Mouse (Mus musculus): ENCODE measurements around the gene Atg7. TPM values are rescaled to one million over a fixed set of nuclear protein-coding genes. Genes with fewer than 3 reads are reported as not detected.

Gene Atg7
- polyA plus RNA-seq, 1 experiment = 16.0 TPM

- TF ChIP-seq CTCF (IDR thresholded peaks at IDR 0.05; ENCODE audit: extremely low read depth, insufficient read length, insufficient replicate concordance, low read depth, low read length) (no peak), POLR2A (IDR thresholded peaks at IDR 0.05; ENCODE audit: low read depth, low read length) (no peak)
- Histone ChIP-seq H3K27ac (ENCODE audit: insufficient read depth, low read depth, low read length) (no peak overlapping the region), H3K27me3 (ENCODE audit: control insufficient read depth, insufficient read depth, low read length) (no peaks in the 10 kb centered on the region), H3K36me3 (ENCODE audit: control insufficient read depth, insufficient read depth, low read length) (peaks cover 2% of the 10 kb centered on the region; the same call in 1 of the 2 replicates), H3K4me1 (ENCODE audit: control insufficient read depth, insufficient read depth, insufficient read length, low read length) (peaks cover 22% of the 10 kb centered on the region), H3K4me3 (ENCODE audit: low read depth, low read length) (no peak overlapping the region)
- WGBS = 86% methylated on average over 4 of the region's 4 CpGs
These were observed 256.1 kb downstream of the Atg7 start for GRCm38 (mm10) chr6:114898949-114899348.

- peaks cover 2% of the 10 kb centered on the region; the same call in 1 of the 2 replicates for H3K36me3 ChIP-seq (ENCODE audit: control insufficient read depth, insufficient read depth, low read length)
- 60% methylated on average over 7 of the region's 7 CpGs for WGBS
- H3K27me3 ChIP-seq (ENCODE audit: control insufficient read depth, insufficient read depth, low read length) = no peaks in the 10 kb centered on the region
- TF ChIP-seq CTCF (IDR thresholded peaks at IDR 0.05; ENCODE audit: extremely low read depth, insufficient read length, insufficient replicate concordance, low read depth, low read length) = no peak
- TF ChIP-seq POLR2A (IDR thresholded peaks at IDR 0.05; ENCODE audit: low read depth, low read length) = no peak
- no peak overlapping the region for H3K4me3 ChIP-seq (ENCODE audit: low read depth, low read length)
- H3K27ac ChIP-seq (ENCODE audit: insufficient read depth, low read depth, low read length) = no peak overlapping the region
- peaks cover 22% of the 10 kb centered on the region for H3K4me1 ChIP-seq (ENCODE audit: control insufficient read depth, insufficient read depth, insufficient read length, low read length)
These were observed 256.8 kb downstream of the Atg7 start for GRCm38 (mm10) chr6:114899652-114900051.

- no peak overlapping the region for H3K27ac ChIP-seq (ENCODE audit: insufficient read depth, low read depth, low read length)
- H3K27me3 ChIP-seq (ENCODE audit: control insufficient read depth, insufficient read depth, low read length) = no peaks in the 10 kb centered on the region
- no peak overlapping the region for H3K4me3 ChIP-seq (ENCODE audit: low read depth, low read length)
- 85% methylated on average over 10 of the region's 10 CpGs for WGBS
- TF ChIP-seq CTCF (IDR thresholded peaks at IDR 0.05; ENCODE audit: extremely low read depth, insufficient read length, insufficient replicate concordance, low read depth, low read length) = no peak
- no peak for TF ChIP-seq POLR2A (IDR thresholded peaks at IDR 0.05; ENCODE audit: low read depth, low read length)
- H3K4me1 ChIP-seq (ENCODE audit: control insufficient read depth, insufficient read depth, insufficient read length, low read length) = peaks cover 22% of the 10 kb centered on the region
- H3K36me3 ChIP-seq (ENCODE audit: control insufficient read depth, insufficient read depth, low read length) = peaks cover 2% of the 10 kb centered on the region; the same call in 1 of the 2 replicates
These were observed 257.3 kb downstream of the Atg7 start for GRCm38 (mm10) chr6:114900194-114900593.

GRCm38 (mm10) chr6:114901321-114901824 lies 258.5 kb downstream of the Atg7 start:
- peaks cover 2% of the 10 kb centered on the region; the same call in 1 of the 2 replicates for H3K36me3 ChIP-seq (ENCODE audit: control insufficient read depth, insufficient read depth, low read length)
- WGBS = 10% methylated on average over 12 of the region's 12 CpGs

GRCm38 (mm10) chr6:114901921-114902320 lies 259.0 kb downstream of the Atg7 start:
- Histone ChIP-seq H3K36me3 (ENCODE audit: control insufficient read depth, insufficient read depth, low read length) (peaks cover 2% of the 10 kb centered on the region; the same call in 1 of the 2 replicates), H3K27ac (ENCODE audit: insufficient read depth, low read depth, low read length) (no peak overlapping the region), H3K4me1 (ENCODE audit: control insufficient read depth, insufficient read depth, insufficient read length, low read length) (peaks cover 22% of the 10 kb centered on the region), H3K4me3 (ENCODE audit: low read depth, low read length) (no peak overlapping the region), H3K27me3 (ENCODE audit: control insufficient read depth, insufficient read depth, low read length) (no peaks in the 10 kb centered on the region)
- 38% methylated on average over 4 of the region's 4 CpGs for WGBS
- no peak for TF ChIP-seq POLR2A (IDR thresholded peaks at IDR 0.05; ENCODE audit: low read depth, low read length)

More at GRCm38 (mm10) chr6:114901321-114901824, 258.5 kb downstream of the Atg7 start:
- Histone ChIP-seq H3K4me1 (ENCODE audit: control insufficient read depth, insufficient read depth, insufficient read length, low read length) (peaks cover 22% of the 10 kb centered on the region), H3K4me3 (ENCODE audit: low read depth, low read length) (no peak overlapping the region), H3K27ac (ENCODE audit: insufficient read depth, low read depth, low read length) (no peak overlapping the region), H3K27me3 (ENCODE audit: control insufficient read depth, insufficient read depth, low read length) (no peaks in the 10 kb centered on the region)
- no peak for TF ChIP-seq CTCF (IDR thresholded peaks at IDR 0.05; ENCODE audit: extremely low read depth, insufficient read length, insufficient replicate concordance, low read depth, low read length)
- TF ChIP-seq POLR2A (IDR thresholded peaks at IDR 0.05; ENCODE audit: low read depth, low read length) = no peak

GRCm38 (mm10) chr6:114904233-114904632 lies 261.3 kb downstream of the Atg7 start:
- Histone ChIP-seq H3K4me1 (ENCODE audit: control insufficient read depth, insufficient read depth, insufficient read length, low read length) (peaks cover 22% of the 10 kb centered on the region), H3K4me3 (ENCODE audit: low read depth, low read length) (no peak overlapping the region), H3K27me3 (ENCODE audit: control insufficient read depth, insufficient read depth, low read length) (no peaks in the 10 kb centered on the region), H3K27ac (ENCODE audit: insufficient read depth, low read depth, low read length) (no peak overlapping the region), H3K36me3 (ENCODE audit: control insufficient read depth, insufficient read depth, low read length) (0 out of 2 replicates have a peak, but pooled peaks cover 1% of the 10 kb centered on the region)
- TF ChIP-seq POLR2A (IDR thresholded peaks at IDR 0.05; ENCODE audit: low read depth, low read length) = no peak
- 57% methylated on average over 6 of the region's 6 CpGs for WGBS

- no peak overlapping the region for H3K27ac ChIP-seq (ENCODE audit: insufficient read depth, low read depth, low read length)
- no peaks in the 10 kb centered on the region for H3K27me3 ChIP-seq (ENCODE audit: control insufficient read depth, insufficient read depth, low read length)
- TF ChIP-seq POLR2A (IDR thresholded peaks at IDR 0.05; ENCODE audit: low read depth, low read length) (no peak), CTCF (IDR thresholded peaks at IDR 0.05; ENCODE audit: extremely low read depth, insufficient read length, insufficient replicate concordance, low read depth, low read length) (no peak)
- H3K4me1 ChIP-seq (ENCODE audit: control insufficient read depth, insufficient read depth, insufficient read length, low read length) = peaks cover 21% of the 10 kb centered on the region
- 91% methylated on average over 3 of the region's 3 CpGs for WGBS
- H3K4me3 ChIP-seq (ENCODE audit: low read depth, low read length) = no peak overlapping the region
- no peaks in the 10 kb centered on the region for H3K36me3 ChIP-seq (ENCODE audit: control insufficient read depth, insufficient read depth, low read length)
These were observed 261.9 kb downstream of the Atg7 start for GRCm38 (mm10) chr6:114904818-114905217.

All from small intestine, adult 2 months (tissue).